Mouse (Mus musculus) heart, adult 10 weeks (tissue): ENCODE data around the gene Psma7. TPM values are rescaled to one million over a fixed set of nuclear protein-coding genes. Genes with fewer than 3 reads are reported as not detected.

ENCODE experiments used
- polyA plus RNA-seq: library from polyadenylated mRNA; stranded (reverse); fragments of 350-450 nt; fragmentation: Illumina TruSeq; extraction: RNeasy Lipid Tissue Mini Kit (QIAGEN cat#74804); gene quantifications from one replicate; pipeline ENCODE4 v1.2.3, GENCODE M21; 2014; ENCODE audit warnings: low read depth, low replicate concordance

The Psma7 gene
- 210 TPM for polyA plus RNA-seq

DNA sequence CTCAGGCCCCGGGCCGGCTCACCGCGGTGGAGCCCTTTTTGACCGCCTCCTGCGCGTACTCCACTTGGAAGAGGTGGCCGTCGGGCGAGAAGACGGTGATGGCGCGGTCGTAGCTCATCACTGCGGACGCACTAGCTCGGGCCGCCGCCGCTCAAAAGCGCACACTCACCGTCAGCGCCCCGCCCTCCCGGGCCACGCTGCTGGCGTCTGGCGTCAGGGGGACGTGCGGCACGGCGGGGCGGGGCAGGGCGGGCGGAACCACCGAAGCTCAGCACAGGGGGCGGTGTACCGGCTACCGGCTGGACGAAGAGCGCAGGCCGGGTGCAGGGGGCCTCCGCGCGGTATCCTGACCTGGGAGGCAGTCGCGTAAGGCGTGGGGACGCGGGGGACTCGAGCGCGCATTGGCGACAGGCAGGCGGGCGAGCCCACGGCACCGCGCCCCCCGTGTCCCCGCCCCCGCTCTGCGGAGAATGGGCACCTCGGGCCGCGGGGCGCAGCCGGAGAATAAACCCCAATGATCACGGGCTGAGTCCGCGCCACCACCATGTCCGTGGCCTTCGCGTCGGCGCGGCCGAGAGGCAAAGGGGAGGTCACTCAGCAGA lies at the start of gene Psma7, which contains the start of gene Ss18l1:
TSS of gene Psma7 (minus strand) at position 178 of the 602 bp plus-strand sequence.
TSS of gene Ss18l1 (plus strand) at position 254 of the 602 bp plus-strand sequence.

DNA sequence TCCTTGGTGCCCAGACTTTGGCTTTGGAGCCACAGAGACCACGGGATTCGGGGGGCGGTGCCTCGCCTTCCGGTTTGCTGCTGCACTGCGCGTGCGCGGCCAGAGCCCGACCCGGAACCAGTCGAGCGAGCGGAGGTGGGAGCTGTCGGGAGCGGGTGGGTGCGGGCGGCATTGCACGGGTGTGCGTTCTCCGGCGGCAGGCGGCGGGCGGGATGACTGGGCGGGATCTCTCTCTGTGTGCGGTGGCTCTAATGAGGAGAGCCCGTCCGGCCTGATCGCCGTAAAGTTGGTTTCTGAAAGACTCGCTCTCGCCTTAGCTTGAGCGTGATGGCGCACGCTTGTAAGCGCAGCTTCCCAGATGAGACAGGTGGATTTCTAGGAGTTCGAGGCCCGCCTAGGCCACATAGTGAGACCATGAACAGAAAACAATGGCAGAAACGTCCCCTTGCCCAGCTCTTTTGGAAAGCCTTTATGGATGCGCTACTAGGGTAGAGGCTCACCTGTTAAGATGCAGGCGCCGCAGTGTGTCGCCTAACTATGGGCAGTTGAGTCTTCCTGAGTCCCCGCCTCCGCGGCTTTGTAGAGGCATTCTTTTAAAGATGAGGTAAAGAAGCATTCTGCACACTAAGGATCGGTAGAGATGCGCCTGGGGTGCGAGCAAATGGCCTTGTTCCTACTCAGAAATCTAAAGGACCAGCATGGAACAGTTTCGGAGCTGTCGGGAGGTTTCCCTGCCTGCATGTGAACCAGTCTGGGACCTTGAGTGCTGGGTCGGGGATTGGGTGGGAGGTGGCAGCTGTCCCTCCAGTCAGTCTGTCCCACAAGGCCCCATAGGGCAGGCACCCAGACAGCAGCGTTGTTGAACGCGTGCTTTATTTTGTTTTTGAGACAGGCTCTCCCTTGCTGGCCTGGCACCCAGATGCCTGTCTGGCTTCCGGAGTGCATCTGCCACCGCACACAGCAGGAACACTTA lies 28.5 kb upstream of the Psma7 start, which contains the start of gene Mtg2:
TSS of gene Mtg2 (plus strand) at position 108 of the 973 bp plus-strand sequence.

GRCm38 (mm10) chr2:180024401-180025098 lies 17.7 kb downstream of the Psma7 start, which contains the start of gene Lsm14b:
Gene Lsm14b, plus strand, starts transcription at chr2:180024987.

Other genes starting within 250 kb of the Psma7 start
- 14.7 TPM for gene Taf4, start 65.8 kb downstream of the Psma7 start, polyA plus RNA-seq
- 53.8 TPM for gene Lsm14b, start 17.4 kb downstream of the Psma7 start, polyA plus RNA-seq
- 3.1 TPM for gene Ss18l1, start 76 bp upstream of the Psma7 start, polyA plus RNA-seq
- 43.1 TPM for gene Mtg2, start 28.2 kb upstream of the Psma7 start, polyA plus RNA-seq
- gene Hrh3, start 62.1 kb upstream of the Psma7 start, polyA plus RNA-seq = not detected
- 43.3 TPM for gene Osbpl2, start 76.9 kb upstream of the Psma7 start, polyA plus RNA-seq
- 94.5 TPM for gene Adrm1, start 129.1 kb upstream of the Psma7 start, polyA plus RNA-seq
- 105 TPM for gene Lama5, start 183.4 kb upstream of the Psma7 start, polyA plus RNA-seq
- 633 TPM for gene Rps21, start 214.9 kb upstream of the Psma7 start, polyA plus RNA-seq
- gene Cables2, start 231.1 kb upstream of the Psma7 start, polyA plus RNA-seq = 15.7 TPM
- not detected for gene Rbbp8nl, start 247.4 kb upstream of the Psma7 start, polyA plus RNA-seq